Comparison of ENCODE assay signal across 19 mouse cellular contexts in genomic region chr12:32458386-32458785, GRCm38 (mm10).
"Had no signal": no experiment of that assay in that cellular context is flagged by ENCODE, and none has a peak within 500 bp of the region (broad histone marks: within the 10 kb centered on the region; RNA-seq: fewer than 3 reads in every experiment).

No protein-coding gene starts in this region.

- H3K9me3 ChIP-seq: kidney, embryonic 15.5 days; limb, embryonic 12.5 days; limb, embryonic 15.5 days had no signal

- DNase-seq: kidney, adult 8-10 months; kidney, postnatal 10 days; kidney, postnatal 36 days; layer of hippocampus, postnatal 36 days; left cerebral cortex, postnatal 4 days; liver, postnatal 0 days; lung, embryonic 14.5 days; midbrain, embryonic 14.5 days; thymus, adult 2 months; thymus, postnatal 14 days; thymus, postnatal 4 days had no signal

- H3K4me2 ChIP-seq: kidney, embryonic 15.5 days; limb, embryonic 12.5 days; limb, embryonic 15.5 days; liver, embryonic 11.5 days; lung, embryonic 14.5 days had no signal

- H3K4me1 ChIP-seq: kidney, embryonic 15.5 days; limb, embryonic 12.5 days; limb, embryonic 15.5 days had no signal

- H3K4me3 ChIP-seq: kidney, embryonic 15.5 days; left cerebral cortex, adult 2 months; limb, embryonic 12.5 days; limb, embryonic 15.5 days had no signal

- H3K27ac ChIP-seq: kidney, embryonic 15.5 days; left cerebral cortex, adult 2 months; limb, embryonic 12.5 days; limb, embryonic 15.5 days; liver, embryonic 14.5 days; stomach, postnatal 0 days had no signal

- H3K27me3 ChIP-seq: kidney, embryonic 15.5 days; limb, embryonic 12.5 days; limb, embryonic 15.5 days had no signal

- H3K36me3 ChIP-seq: kidney, embryonic 15.5 days; limb, embryonic 12.5 days; limb, embryonic 15.5 days had no signal

- H3K9ac ChIP-seq: kidney, embryonic 15.5 days; limb, embryonic 12.5 days; limb, embryonic 15.5 days; liver, embryonic 14.5 days; liver, postnatal 0 days; lung, embryonic 14.5 days had no signal

- ATAC-seq: liver, postnatal 0 days; lung, postnatal 0 days had no signal
